Mouse (Mus musculus): ENCODE results near the gene Polr3b.
A peak's percentile ranks its signal among the peaks of the same experiment; 100 is the strongest.

The Polr3b gene

GRCm38 (mm10) chr10:84772380-84773130 lies 150.5 kb downstream of the Polr3b start:
- DNase-seq = no peak

- DNase-seq = no peak
These were observed 151.8 kb downstream of the Polr3b start for GRCm38 (mm10) chr10:84773889-84774288.

- peak; percentile 70 for DNase-seq
These were observed 152.5 kb downstream of the Polr3b start for GRCm38 (mm10) chr10:84774573-84774972.

Measured in kidney, postnatal 14 days (tissue).